Mouse (Mus musculus) spleen, adult 18-20 months (tissue): ENCODE data around the gene Olfr1418.

ENCODE experiments used
- DNase-seq, 2 experiments: peaks; one replicate each; pipeline ENCODE4 v3.0.0; 2022; ENCODE audit warnings: mixed read lengths in 2 of 2

The Olfr1418 gene

GRCm38 (mm10) chr19:11810003-11810758 is 50.7 kb downstream of the Olfr1418 start:
- DNase-seq: no peak

- no peak for DNase-seq
These were observed 52.4 kb downstream of the Olfr1418 start for GRCm38 (mm10) chr19:11808452-11808851.

GRCm38 (mm10) chr19:11807822-11808221 is 53.0 kb downstream of the Olfr1418 start:
- DNase-seq: no peak

GRCm38 (mm10) chr19:11807251-11807650 is 53.6 kb downstream of the Olfr1418 start:
- no peak for DNase-seq

- no peak for DNase-seq
These were observed 56.4 kb downstream of the Olfr1418 start for GRCm38 (mm10) chr19:11804423-11804822.
